Mouse (Mus musculus) right cerebral cortex, adult 18-20 months (tissue): ENCODE results near the gene Vmn1r167.
"Not testable (repeated sequence)": the region's sequence is repeated elsewhere in the genome, so short reads cannot be mapped to it uniquely, and the experiment has no call there.

Experiments used
- DNase-seq: peaks from one replicate; pipeline ENCODE4 v3.0.0; 2022; ENCODE audit warnings: mixed read lengths

Vmn1r167 gene

GRCm38 (mm10) chr7:23507106-23507505, at the start of gene Vmn1r167:
Gene Vmn1r167 (minus strand): TSS chr7:23507206.
- DNase-seq = not testable (repeated sequence)

- not testable (repeated sequence) for DNase-seq
Measured at GRCm38 (mm10) chr7:23539432-23539831, 32.4 kb upstream of the Vmn1r167 start, which contains the start of gene Vmn1r168. Gene Vmn1r168 (plus strand): TSS chr7:23539732.

- not testable (repeated sequence) for DNase-seq
Measured at GRCm38 (mm10) chr7:23472886-23473285, 34.1 kb downstream of the Vmn1r167 start.

DNA sequence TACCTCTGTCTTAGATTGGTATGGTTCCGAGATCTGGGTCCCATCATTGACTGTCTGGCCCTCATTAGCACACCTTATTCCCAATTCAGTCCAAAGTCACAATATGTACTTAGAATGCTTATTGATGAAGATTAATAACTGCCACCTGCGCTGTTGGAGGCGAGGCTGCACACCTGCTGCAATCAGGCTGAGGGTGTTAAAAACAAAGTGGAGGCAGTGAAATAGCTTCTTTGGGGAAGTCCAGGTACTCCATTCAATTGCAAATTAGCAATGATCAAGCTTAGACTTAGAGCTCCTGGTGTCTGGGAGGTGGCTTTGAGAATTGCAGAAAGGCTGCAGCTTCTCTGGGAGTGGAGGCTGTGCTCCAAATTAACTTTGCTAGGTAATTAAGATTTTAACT, 36.2 kb downstream of the Vmn1r167 start:
- not testable (repeated sequence) for DNase-seq

- DNase-seq = not testable (repeated sequence)
Measured at GRCm38 (mm10) chr7:23470201-23470600, 36.8 kb downstream of the Vmn1r167 start.
